Mouse (Mus musculus) intestine, postnatal 0 days (tissue): ENCODE results near the gene Ildr1. TPM values are rescaled to one million over a fixed set of nuclear protein-coding genes. Genes with fewer than 3 reads are reported as not detected.

ENCODE experiments used
- ATAC-seq: fragments of 200-750 bp; cut with Nextera tagmentation; 2 replicates; pipeline ENCODE4 v1.8.0; 2017; ENCODE audit warnings: mild to moderate bottlenecking, moderate TSS enrichment, moderate library complexity
- H3K27ac ChIP-seq: fragments of 300-500 bp; sonication (generic); 2 replicates; pipeline ENCODE4 v1.5.1; 2014; ENCODE audit warnings: mild to moderate bottlenecking, low read depth, low read length, moderate library complexity
- H3K27me3 ChIP-seq: fragments of 300-500 bp; sonication (generic); replicated peaks from 2 replicates; pipeline ENCODE4 v1.6.1; 2014; ENCODE audit warnings: low read length, mixed read lengths; ENCODE audit not compliant: control insufficient read depth, insufficient read depth
- H3K36me3 ChIP-seq: fragments of 300-500 bp; sonication (generic); 2 replicates; pipeline ENCODE4 v1.6.1; 2014; ENCODE audit warnings: mild to moderate bottlenecking, moderate library complexity; ENCODE audit not compliant: control insufficient read depth, insufficient read depth
- H3K4me1 ChIP-seq: fragments of 300-500 bp; sonication (generic); replicated peaks from 2 replicates; pipeline ENCODE4 v1.6.1; 2014; ENCODE audit warnings: antibody characterized with exemption, low read length, mixed read lengths; ENCODE audit not compliant: control insufficient read depth, insufficient read depth
- H3K4me2 ChIP-seq: fragments of 300-500 bp; sonication (generic); replicated peaks from 2 replicates; pipeline ENCODE4 v1.6.1; 2014; ENCODE audit warnings: low read depth, mild to moderate bottlenecking, moderate library complexity
- H3K4me3 ChIP-seq: fragments of 300-500 bp; sonication (generic); 2 replicates; pipeline ENCODE4 v1.5.1; 2014; ENCODE audit warnings: low read depth, low read length
- H3K9ac ChIP-seq: fragments of 300-500 bp; sonication (generic); 2 replicates; pipeline ENCODE4 v1.6.1; 2014; ENCODE audit warnings: mild to moderate bottlenecking, low read depth, low read length
- H3K9me3 ChIP-seq: fragments of 300-500 bp; sonication (generic); 2 replicates; pipeline ENCODE4 v1.6.1; 2016; ENCODE audit warnings: mixed run types; ENCODE audit not compliant: control insufficient read depth
- CTCF ChIP-seq: sonication (generic); IDR thresholded peaks from 2 replicates; pipeline ENCODE4 v1.5.1; 2016; ENCODE audit warnings: low read depth, mild to moderate bottlenecking, control low read depth, antibody characterized with exemption, moderate library complexity
- WGBS: fragments of 180-500 bp; shearing (Covaris S2); extraction: QIAGEN DNeasy Blood & Tissue Kit; methylation state at CpG from one replicate; pipeline ENCODE4 v1.1.7; 2014; 5-methylcytosine and 5-hydroxymethylcytosine counted together
- polyA plus RNA-seq: library from polyadenylated mRNA; unstranded; fragments of >200 nt; fragmentation: Nextera tagmentation; extraction: Ambion mirVana; gene quantifications from 2 replicates; pipeline ENCODE4 v1.2.1, GENCODE M21; 2015

The Ildr1 gene
- polyA plus RNA-seq, 1 experiment from 2014 or later = 7.5 TPM

DNA sequence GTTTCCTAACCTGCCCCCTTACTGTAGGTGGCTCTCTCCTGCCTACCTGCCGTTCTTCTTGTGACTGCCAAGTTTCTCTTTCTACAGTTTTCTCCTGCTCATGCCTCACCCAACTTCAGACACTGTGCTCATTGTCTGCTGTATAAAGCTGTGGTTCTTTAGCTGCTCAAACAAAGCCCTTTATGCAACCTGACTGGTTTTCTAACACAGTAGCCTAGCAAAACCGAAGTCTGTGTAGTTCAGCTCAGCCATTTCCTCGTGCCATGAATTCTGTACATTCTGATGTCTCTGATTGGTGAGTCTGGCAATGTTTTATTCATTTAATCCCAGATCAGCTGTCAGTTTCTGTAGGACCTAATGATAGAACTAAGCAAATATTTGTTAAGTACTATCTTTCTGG lies 2.3 kb upstream of the Ildr1 start:
- Histone ChIP-seq H3K9me3 (no peaks in the 10 kb centered on the region), H3K36me3 (no peaks in the 10 kb centered on the region), H3K27ac (no peak overlapping the region), H3K27me3 (peaks cover 4% of the 10 kb centered on the region; the same call in 1 of the 2 replicates), H3K4me3 (no peak overlapping the region), H3K9ac (no peak overlapping the region), H3K4me1 (no peaks in the 10 kb centered on the region), H3K4me2 (no peak overlapping the region)
- TF ChIP-seq CTCF = no peak
- 55% methylated on average over 3 of the region's 3 CpGs for WGBS
- ATAC-seq = no peak

DNA sequence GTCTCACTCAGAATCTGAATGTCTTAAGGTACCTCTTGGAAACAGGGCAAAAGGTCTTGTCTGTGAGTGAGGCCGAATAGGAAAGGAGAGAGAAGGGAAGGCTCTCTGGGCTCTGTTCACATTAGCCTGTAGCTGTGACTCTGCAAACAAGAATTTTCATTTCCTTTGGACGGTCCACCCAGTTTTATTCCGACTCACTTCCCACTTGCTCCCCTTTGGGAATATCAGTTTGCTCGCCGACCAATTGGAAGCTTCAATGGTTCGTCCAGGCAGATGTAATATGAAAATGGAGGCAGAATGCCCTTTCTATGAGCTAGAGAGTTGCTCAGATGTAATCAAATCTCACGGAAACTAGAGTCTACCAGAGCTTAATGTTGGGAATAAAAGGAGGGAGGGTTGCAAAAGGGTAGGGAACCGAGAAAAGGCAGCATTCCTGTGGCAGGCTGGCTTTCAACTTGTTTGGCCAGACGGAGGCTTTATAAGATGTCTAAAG lies 1.1 kb downstream of the Ildr1 start:
- H3K4me1 ChIP-seq = no peaks in the 10 kb centered on the region
- WGBS = 64% methylated on average over 9 of the region's 9 CpGs
- no peak for ATAC-seq

DNA sequence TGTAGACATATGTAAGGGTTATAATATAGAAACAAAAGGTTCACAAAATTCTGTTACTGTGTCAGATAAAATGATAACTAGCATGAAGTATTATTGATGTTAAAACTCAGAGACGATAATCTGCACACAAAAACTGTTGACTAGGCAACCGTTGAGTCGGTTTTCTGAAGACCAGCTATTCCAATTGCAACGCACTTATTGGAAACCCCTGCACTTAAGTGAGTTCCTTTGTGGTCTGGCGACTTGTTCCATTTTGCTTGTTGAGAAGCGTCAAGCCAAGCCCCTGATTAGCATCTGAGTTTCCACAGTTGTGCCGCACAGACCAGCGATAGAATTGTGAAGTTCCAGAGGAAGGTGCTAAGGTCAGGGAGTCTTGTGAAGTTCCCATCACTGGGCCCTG lies 3.6 kb downstream of the Ildr1 start:
- no peak for TF ChIP-seq CTCF
- Histone ChIP-seq H3K4me3 (no peak overlapping the region), H3K27me3 (peaks cover 4% of the 10 kb centered on the region; the same call in 1 of the 2 replicates), H3K9me3 (no peaks in the 10 kb centered on the region), H3K4me2 (no peak overlapping the region), H3K4me1 (no peaks in the 10 kb centered on the region), H3K36me3 (no peaks in the 10 kb centered on the region), H3K27ac (no peak overlapping the region), H3K9ac (no peak overlapping the region)
- WGBS = 84% methylated on average over 8 of the region's 8 CpGs
- ATAC-seq = no peak

More for the DNA sequence above, 1.1 kb downstream of the Ildr1 start:
- peaks cover 4% of the 10 kb centered on the region; the same call in 1 of the 2 replicates for H3K27me3 ChIP-seq
- peak overlapping the region; percentile 81 for H3K4me2 ChIP-seq
- no peak overlapping the region for H3K9ac ChIP-seq
- no peaks in the 10 kb centered on the region for H3K36me3 ChIP-seq
- no peak for TF ChIP-seq CTCF
- no peak overlapping the region for H3K27ac ChIP-seq
- H3K9me3 ChIP-seq = no peaks in the 10 kb centered on the region
- peak overlapping the region; percentile 54 for H3K4me3 ChIP-seq

DNA sequence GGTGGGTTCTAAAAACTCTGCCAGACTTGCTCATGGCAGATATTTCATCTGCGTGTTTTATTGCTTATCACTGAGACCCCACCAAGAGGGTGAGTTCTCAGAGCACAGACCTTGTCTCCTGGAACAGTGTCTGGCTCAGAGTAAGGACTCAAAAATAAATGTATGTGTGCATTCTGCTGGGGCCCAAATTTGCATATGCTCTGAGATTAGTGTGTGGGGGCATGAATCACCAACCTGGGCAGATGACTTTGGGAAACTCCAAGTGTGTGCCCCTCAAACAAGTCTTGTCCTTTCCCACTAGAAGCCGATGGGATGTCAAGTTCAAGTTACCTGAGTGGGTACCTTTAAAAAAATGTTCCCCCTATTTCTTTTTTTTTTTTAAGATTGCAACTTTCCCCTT lies 6.7 kb downstream of the Ildr1 start:
- Histone ChIP-seq H3K4me3 (no peak overlapping the region), H3K4me2 (no peak overlapping the region), H3K4me1 (no peaks in the 10 kb centered on the region), H3K27me3 (no peaks in the 10 kb centered on the region), H3K27ac (no peak overlapping the region), H3K9ac (no peak overlapping the region), H3K36me3 (no peaks in the 10 kb centered on the region), H3K9me3 (no peaks in the 10 kb centered on the region)
- no peak for TF ChIP-seq CTCF
- 89% methylated on average over 2 of the region's 2 CpGs for whole genome bisulfite sequencing
- ATAC-seq = no peak

DNA sequence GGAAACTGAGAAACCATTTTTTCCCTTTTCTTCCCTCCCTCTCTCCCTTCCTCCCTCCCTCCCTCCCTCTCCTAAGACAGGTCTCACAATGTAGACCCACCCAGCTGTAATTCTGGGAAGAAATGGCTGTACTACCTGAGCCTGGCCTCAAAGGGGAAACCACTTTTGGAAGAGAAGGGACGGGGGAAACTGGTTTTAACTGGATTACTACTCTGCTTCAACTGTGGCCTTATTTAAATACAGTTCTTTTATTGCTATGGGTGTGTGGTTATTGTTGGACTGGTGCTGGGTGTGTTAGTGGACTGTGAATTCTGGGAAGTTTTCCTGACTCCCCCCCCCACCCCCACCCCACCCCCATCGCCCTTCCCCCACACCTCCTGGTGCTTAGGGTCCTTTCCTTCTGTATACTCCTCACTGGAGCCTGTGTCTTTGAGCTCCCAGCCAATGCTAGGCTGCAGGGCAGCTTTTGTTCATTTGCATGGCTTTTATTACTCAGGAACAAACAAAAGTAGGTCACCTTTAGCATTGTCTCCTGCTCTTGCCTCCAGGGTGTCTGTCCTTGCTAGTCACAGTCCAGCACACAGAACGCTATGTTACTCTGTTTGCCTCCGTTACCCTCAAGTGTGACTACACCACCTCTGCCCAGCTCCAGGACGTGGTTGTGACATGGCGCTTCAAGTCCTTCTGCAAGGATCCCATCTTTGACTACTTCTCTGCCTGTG lies 14.1 kb downstream of the Ildr1 start:
- 61% methylated on average over 6 of the region's 6 CpGs for WGBS
- Histone ChIP-seq H3K4me2 (no peak overlapping the region), H3K4me3 (no peak overlapping the region), H3K27me3 (no peaks in the 10 kb centered on the region), H3K9me3 (no peaks in the 10 kb centered on the region), H3K36me3 (no peaks in the 10 kb centered on the region), H3K27ac (no peak overlapping the region), H3K9ac (no peak overlapping the region), H3K4me1 (no peaks in the 10 kb centered on the region)
- TF ChIP-seq CTCF = no peak
- peak; percentile 81 for ATAC-seq

DNA sequence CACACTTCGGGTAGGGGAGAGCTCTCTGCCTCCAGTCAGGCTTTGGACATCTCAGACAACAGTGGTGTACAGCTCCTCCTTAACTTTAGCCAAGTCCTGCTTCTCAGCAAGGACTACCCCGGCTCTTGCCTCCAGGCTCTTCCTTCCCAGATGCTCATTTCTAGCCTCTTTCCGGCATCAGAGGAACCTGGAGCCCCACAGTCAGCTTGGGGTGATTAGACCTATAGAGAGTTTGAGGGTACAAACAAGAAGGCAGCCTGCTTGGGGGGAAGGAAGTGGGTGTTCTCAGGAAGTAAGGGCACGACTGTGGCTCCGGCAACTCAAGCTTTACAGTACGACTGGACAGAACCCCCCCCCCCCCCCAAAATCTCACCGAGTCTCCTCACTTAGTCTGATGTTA lies 15.0 kb downstream of the Ildr1 start:
- Histone ChIP-seq H3K9me3 (no peaks in the 10 kb centered on the region), H3K36me3 (no peaks in the 10 kb centered on the region), H3K4me2 (no peak overlapping the region), H3K27me3 (no peaks in the 10 kb centered on the region), H3K4me3 (no peak overlapping the region), H3K27ac (no peak overlapping the region), H3K9ac (no peak overlapping the region), H3K4me1 (no peaks in the 10 kb centered on the region)
- ATAC-seq = no peak
- 78% methylated on average over 7 of the region's 7 CpGs for WGBS
- TF ChIP-seq CTCF = no peak

DNA sequence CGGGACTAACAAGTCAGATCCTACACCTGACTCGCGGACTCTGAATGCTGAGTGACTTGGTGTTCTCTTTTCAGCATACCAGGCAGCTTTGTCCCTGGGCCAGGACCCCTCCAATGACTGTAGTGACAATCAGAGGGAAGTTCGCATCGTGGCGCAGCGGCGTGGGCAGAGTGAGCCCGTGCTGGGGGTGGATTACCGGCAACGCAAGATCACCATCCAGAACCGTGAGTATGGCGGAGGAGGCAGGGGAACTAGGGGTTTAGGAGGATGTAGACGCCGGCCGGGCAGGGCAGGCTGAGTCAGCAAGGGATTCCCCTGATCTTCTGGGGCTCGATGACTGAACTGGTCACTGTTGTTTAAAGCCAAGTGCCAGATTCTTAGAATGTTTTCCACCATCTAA lies 15.6 kb downstream of the Ildr1 start:
- H3K4me3 ChIP-seq = no peak overlapping the region
- no peak for TF ChIP-seq CTCF
- H3K9ac ChIP-seq = no peak overlapping the region
- H3K27ac ChIP-seq = no peak overlapping the region
- no peaks in the 10 kb centered on the region for H3K9me3 ChIP-seq
- no peaks in the 10 kb centered on the region for H3K36me3 ChIP-seq
- H3K27me3 ChIP-seq = no peaks in the 10 kb centered on the region
- WGBS = 90% methylated on average over 17 of the region's 17 CpGs
- H3K4me1 ChIP-seq = no peaks in the 10 kb centered on the region
- no peak for ATAC-seq
- H3K4me2 ChIP-seq = no peak overlapping the region
